Mouse (Mus musculus): Measurements from ENCODE around the gene Fbxo28. TPM values are rescaled to one million over a fixed set of nuclear protein-coding genes. Genes with fewer than 3 reads are reported as not detected.

Gene Fbxo28
- polyA plus RNA-seq, 1 experiment from 2014 or later, result 31.8 TPM

GRCm38 (mm10) chr1:182271130-182271529, 70.3 kb downstream of the Fbxo28 start:
- no peak for ATAC-seq (replicated peaks; ENCODE audit: insufficient number of reproducible peaks, low FRiP score, low TSS enrichment, low read depth)
- Histone ChIP-seq H3K4me3 (ENCODE audit: low read depth, low read length) (no peak overlapping the region), H3K9ac (replicated peaks; ENCODE audit: low read length) (no peak overlapping the region), H3K4me1 (ENCODE audit: control insufficient read depth, insufficient read depth, low read length) (no peaks in the 10 kb centered on the region), H3K9me3 (replicated peaks; ENCODE audit: control insufficient read depth, low read length) (no peaks in the 10 kb centered on the region), H3K27me3 (ENCODE audit: control insufficient read depth, insufficient read depth, low read length) (no peaks in the 10 kb centered on the region), H3K4me2 (ENCODE audit: low read depth, low read length) (no peak overlapping the region), H3K36me3 (replicated peaks; ENCODE audit: control insufficient read depth, insufficient read depth, low read depth, low read length) (no peaks in the 10 kb centered on the region; the same call in 1 of the 2 replicates), H3K27ac (replicated peaks; ENCODE audit: low read depth, low read length) (no peak overlapping the region)
- no peak for DNase-seq (ENCODE audit: low spot score)
- WGBS, result 83% methylated on average over 5 of the region's 5 CpGs

- H3K9ac ChIP-seq (replicated peaks; ENCODE audit: low read length), result no peak overlapping the region
- DNase-seq (ENCODE audit: low spot score) (no peak), ATAC-seq (replicated peaks; ENCODE audit: insufficient number of reproducible peaks, low FRiP score, low TSS enrichment, low read depth) (no peak)
- no peaks in the 10 kb centered on the region for H3K36me3 ChIP-seq (replicated peaks; ENCODE audit: control insufficient read depth, insufficient read depth, low read depth, low read length)
- H3K4me3 ChIP-seq (ENCODE audit: low read depth, low read length), result no peak overlapping the region
- no peaks in the 10 kb centered on the region for H3K27me3 ChIP-seq (ENCODE audit: control insufficient read depth, insufficient read depth, low read length)
- no peaks in the 10 kb centered on the region for H3K4me1 ChIP-seq (ENCODE audit: control insufficient read depth, insufficient read depth, low read length)
- H3K27ac ChIP-seq (replicated peaks; ENCODE audit: low read depth, low read length), result no peak overlapping the region
- WGBS, result 59% methylated on average over 4 of the region's 4 CpGs
- H3K4me2 ChIP-seq (ENCODE audit: low read depth, low read length), result no peak overlapping the region
- no peaks in the 10 kb centered on the region for H3K9me3 ChIP-seq (replicated peaks; ENCODE audit: control insufficient read depth, low read length)
Measured at GRCm38 (mm10) chr1:182268317-182268716, 73.1 kb downstream of the Fbxo28 start.

- WGBS, result 94% methylated on average over 11 of the region's 11 CpGs
- Histone ChIP-seq H3K27ac (replicated peaks; ENCODE audit: low read depth, low read length) (no peak overlapping the region), H3K36me3 (replicated peaks; ENCODE audit: control insufficient read depth, insufficient read depth, low read depth, low read length) (no peaks in the 10 kb centered on the region), H3K9ac (replicated peaks; ENCODE audit: low read length) (no peak overlapping the region), H3K4me2 (ENCODE audit: low read depth, low read length) (no peak overlapping the region), H3K4me1 (ENCODE audit: control insufficient read depth, insufficient read depth, low read length) (no peaks in the 10 kb centered on the region), H3K4me3 (ENCODE audit: low read depth, low read length) (no peak overlapping the region), H3K9me3 (replicated peaks; ENCODE audit: control insufficient read depth, low read length) (no peaks in the 10 kb centered on the region), H3K27me3 (ENCODE audit: control insufficient read depth, insufficient read depth, low read length) (no peaks in the 10 kb centered on the region)
- no peak for DNase-seq (ENCODE audit: low spot score)
- no peak for ATAC-seq (replicated peaks; ENCODE audit: insufficient number of reproducible peaks, low FRiP score, low TSS enrichment, low read depth)
Measured at GRCm38 (mm10) chr1:182266028-182266525, 75.4 kb downstream of the Fbxo28 start.

Other genes with a start within 250 kb of the Fbxo28 start
- 188 and 200 TPM in 2 replicates for gene Srp9, start 216.9 kb downstream of the Fbxo28 start, polyA plus RNA-seq (2014; fragmentation: Nextera tagmentation; extraction: Ambion mirVana)
- gene Vmn1r1, start 177.1 kb downstream of the Fbxo28 start, polyA plus RNA-seq (2014; fragmentation: Nextera tagmentation; extraction: Ambion mirVana), result not detected in 2 replicates
- gene Degs1, start 58.8 kb downstream of the Fbxo28 start, polyA plus RNA-seq (2014; fragmentation: Nextera tagmentation; extraction: Ambion mirVana), result 82.5 and 87.6 TPM in 2 replicates
- 40.2 and 42.5 TPM in 2 replicates for gene Trp53bp2, start 67.5 kb upstream of the Fbxo28 start, polyA plus RNA-seq (2014; fragmentation: Nextera tagmentation; extraction: Ambion mirVana)
- 80.8 and 89.1 TPM in 2 replicates for gene Capn2, start 176.0 kb upstream of the Fbxo28 start, polyA plus RNA-seq (2014; fragmentation: Nextera tagmentation; extraction: Ambion mirVana)
- not detected in 2 replicates for gene Capn8, start 223.4 kb upstream of the Fbxo28 start, polyA plus RNA-seq (2014; fragmentation: Nextera tagmentation; extraction: Ambion mirVana)